Mouse (Mus musculus): ENCODE results near the gene Tmem260. TPM values are rescaled to one million over a fixed set of nuclear protein-coding genes. Genes with fewer than 3 reads are reported as not detected.
A peak's percentile ranks its signal among the peaks of the same experiment; 100 is the strongest.

Gene Tmem260
- polyA plus RNA-seq, 1 experiment = 18.3 TPM

- peak; percentile 86 for DNase-seq (ENCODE audit: low read depth)
- TF ChIP-seq POLR2A (IDR thresholded peaks at IDR 0.05; ENCODE audit: borderline replicate concordance, extremely low read depth, insufficient read depth, insufficient read length, poor library complexity, severe bottlenecking) (no peak), CTCF (IDR thresholded peaks at IDR 0.05; ENCODE audit: borderline replicate concordance, extremely low read depth, insufficient read depth, insufficient read length) (no peak)
Observed at GRCm38 (mm10) chr14:48515538-48515937, 69.6 kb downstream of the Tmem260 start.

- TF ChIP-seq CTCF (IDR thresholded peaks at IDR 0.05; ENCODE audit: borderline replicate concordance, extremely low read depth, insufficient read depth, insufficient read length) (no peak), POLR2A (IDR thresholded peaks at IDR 0.05; ENCODE audit: borderline replicate concordance, extremely low read depth, insufficient read depth, insufficient read length, poor library complexity, severe bottlenecking) (no peak)
- no peak for DNase-seq (ENCODE audit: low read depth)
Observed at GRCm38 (mm10) chr14:48523361-48523760, 77.4 kb downstream of the Tmem260 start.

GRCm38 (mm10) chr14:48524135-48524534 lies 78.2 kb downstream of the Tmem260 start:
- peak; percentile 74; the same call in 1 of the 2 replicates for TF ChIP-seq CTCF (IDR thresholded peaks at IDR 0.05; ENCODE audit: borderline replicate concordance, extremely low read depth, insufficient read depth, insufficient read length)
- TF ChIP-seq POLR2A (IDR thresholded peaks at IDR 0.05; ENCODE audit: borderline replicate concordance, extremely low read depth, insufficient read depth, insufficient read length, poor library complexity, severe bottlenecking) = no peak
- peak; percentile 79 for DNase-seq (ENCODE audit: low read depth)

GRCm38 (mm10) chr14:48525055-48525454 lies 79.1 kb downstream of the Tmem260 start:
- no peak for TF ChIP-seq CTCF (IDR thresholded peaks at IDR 0.05; ENCODE audit: borderline replicate concordance, extremely low read depth, insufficient read depth, insufficient read length)
- DNase-seq (ENCODE audit: low read depth) = no peak

- DNase-seq (ENCODE audit: low read depth) = no peak
- no peak for TF ChIP-seq POLR2A (IDR thresholded peaks at IDR 0.05; ENCODE audit: borderline replicate concordance, extremely low read depth, insufficient read depth, insufficient read length, poor library complexity, severe bottlenecking)
- TF ChIP-seq CTCF (IDR thresholded peaks at IDR 0.05; ENCODE audit: borderline replicate concordance, extremely low read depth, insufficient read depth, insufficient read length) = no peak
Observed at GRCm38 (mm10) chr14:48530629-48531028, 84.7 kb downstream of the Tmem260 start.

- TF ChIP-seq CTCF (IDR thresholded peaks at IDR 0.05; ENCODE audit: borderline replicate concordance, extremely low read depth, insufficient read depth, insufficient read length) (peak; percentile 28; the same call in 1 of the 2 replicates), POLR2A (IDR thresholded peaks at IDR 0.05; ENCODE audit: borderline replicate concordance, extremely low read depth, insufficient read depth, insufficient read length, poor library complexity, severe bottlenecking) (no peak)
- DNase-seq (ENCODE audit: low read depth) = peak; percentile 71
Observed at GRCm38 (mm10) chr14:48537795-48538766, 92.2 kb downstream of the Tmem260 start.

GRCm38 (mm10) chr14:48545166-48545565 lies 99.2 kb downstream of the Tmem260 start:
- no peak for DNase-seq (ENCODE audit: low read depth)
- TF ChIP-seq CTCF (IDR thresholded peaks at IDR 0.05; ENCODE audit: borderline replicate concordance, extremely low read depth, insufficient read depth, insufficient read length) (no peak), POLR2A (IDR thresholded peaks at IDR 0.05; ENCODE audit: borderline replicate concordance, extremely low read depth, insufficient read depth, insufficient read length, poor library complexity, severe bottlenecking) (no peak)

GRCm38 (mm10) chr14:48546009-48546408 lies 100.1 kb downstream of the Tmem260 start:
- TF ChIP-seq POLR2A (IDR thresholded peaks at IDR 0.05; ENCODE audit: borderline replicate concordance, extremely low read depth, insufficient read depth, insufficient read length, poor library complexity, severe bottlenecking) (no peak), CTCF (IDR thresholded peaks at IDR 0.05; ENCODE audit: borderline replicate concordance, extremely low read depth, insufficient read depth, insufficient read length) (no peak)
- DNase-seq (ENCODE audit: low read depth) = no peak

GRCm38 (mm10) chr14:48549703-48550102 lies 103.8 kb downstream of the Tmem260 start:
- TF ChIP-seq POLR2A (IDR thresholded peaks at IDR 0.05; ENCODE audit: borderline replicate concordance, extremely low read depth, insufficient read depth, insufficient read length, poor library complexity, severe bottlenecking) (no peak), CTCF (IDR thresholded peaks at IDR 0.05; ENCODE audit: borderline replicate concordance, extremely low read depth, insufficient read depth, insufficient read length) (no peak)
- DNase-seq (ENCODE audit: low read depth) = no peak

GRCm38 (mm10) chr14:48553216-48553615 lies 107.3 kb downstream of the Tmem260 start:
- DNase-seq (ENCODE audit: low read depth) = peak; percentile 16
- TF ChIP-seq POLR2A (IDR thresholded peaks at IDR 0.05; ENCODE audit: borderline replicate concordance, extremely low read depth, insufficient read depth, insufficient read length, poor library complexity, severe bottlenecking) (no peak), CTCF (IDR thresholded peaks at IDR 0.05; ENCODE audit: borderline replicate concordance, extremely low read depth, insufficient read depth, insufficient read length) (no peak)

- TF ChIP-seq CTCF (IDR thresholded peaks at IDR 0.05; ENCODE audit: borderline replicate concordance, extremely low read depth, insufficient read depth, insufficient read length) (no peak), POLR2A (IDR thresholded peaks at IDR 0.05; ENCODE audit: borderline replicate concordance, extremely low read depth, insufficient read depth, insufficient read length, poor library complexity, severe bottlenecking) (no peak)
- DNase-seq (ENCODE audit: low read depth) = no peak
Observed at GRCm38 (mm10) chr14:48553754-48554153, 107.8 kb downstream of the Tmem260 start.

- no peak for DNase-seq (ENCODE audit: low read depth)
- TF ChIP-seq CTCF (IDR thresholded peaks at IDR 0.05; ENCODE audit: borderline replicate concordance, extremely low read depth, insufficient read depth, insufficient read length) = no peak
- no peak for TF ChIP-seq POLR2A (IDR thresholded peaks at IDR 0.05; ENCODE audit: borderline replicate concordance, extremely low read depth, insufficient read depth, insufficient read length, poor library complexity, severe bottlenecking)
Observed at GRCm38 (mm10) chr14:48558975-48559374, 113.1 kb downstream of the Tmem260 start.

Data from brain, embryonic 14.5 days (tissue).